Mouse (Mus musculus) gastrocnemius, adult 8-10 months (tissue): ENCODE data around the gene Olfr279. TPM values are rescaled to one million over a fixed set of nuclear protein-coding genes. Genes with fewer than 3 reads are reported as not detected.

Source experiments
- DNase-seq, 2 experiments: peaks; one replicate each; pipeline ENCODE4 v3.0.0; 2022; ENCODE audit warnings: low spot score in 2 of 2
- total RNA-seq, 4 experiments: library from RNA; stranded (reverse); gene quantifications; 2 replicates each; pipeline ENCODE4 v1.2.4; 2022

The Olfr279 gene
- total RNA-seq, result not detected

- no peak for DNase-seq
Measured at GRCm38 (mm10) chr15:98492102-98492501, at the start of gene Olfr279. Gene Olfr279 (plus strand): TSS chr15:98492402.

GRCm38 (mm10) chr15:98444561-98444960 lies 47.6 kb upstream of the Olfr279 start:
- DNase-seq, result no peak

- DNase-seq, result no peak
Measured at GRCm38 (mm10) chr15:98448521-98448920, 43.7 kb upstream of the Olfr279 start.

- no peak for DNase-seq
Measured at GRCm38 (mm10) chr15:98452288-98452687, 39.9 kb upstream of the Olfr279 start, which contains the start of gene Olfr281. Gene Olfr281 (plus strand): TSS chr15:98452588.

- DNase-seq, result no peak
Measured at GRCm38 (mm10) chr15:98469596-98469995, 22.6 kb upstream of the Olfr279 start, which contains the start of gene OR5BS1P. Gene OR5BS1P (plus strand): TSS chr15:98469896.

GRCm38 (mm10) chr15:98471539-98471938 lies 20.7 kb upstream of the Olfr279 start:
- no peak for DNase-seq

GRCm38 (mm10) chr15:98474958-98475357 lies 17.2 kb upstream of the Olfr279 start:
- no peak for DNase-seq

- no peak for DNase-seq
Measured at GRCm38 (mm10) chr15:98475382-98475781, 16.8 kb upstream of the Olfr279 start.

- DNase-seq, result no peak
Measured at GRCm38 (mm10) chr15:98476281-98476680, 15.9 kb upstream of the Olfr279 start.

- no peak for DNase-seq
Measured at GRCm38 (mm10) chr15:98479568-98480102, 12.6 kb upstream of the Olfr279 start.

GRCm38 (mm10) chr15:98482701-98483100 lies 9.5 kb upstream of the Olfr279 start, which contains the start of gene Lalba:
Gene Lalba (minus strand): TSS chr15:98482721.
- DNase-seq, result no peak

- DNase-seq, result no peak
Measured at GRCm38 (mm10) chr15:98483907-98484886, 8.0 kb upstream of the Olfr279 start.

GRCm38 (mm10) chr15:98486433-98487021 lies 5.7 kb upstream of the Olfr279 start:
- DNase-seq, result no peak

GRCm38 (mm10) chr15:98491332-98491731 lies 870 bp upstream of the Olfr279 start:
- no peak for DNase-seq

GRCm38 (mm10) chr15:98497631-98498030 lies 5.4 kb downstream of the Olfr279 start:
- DNase-seq, result no peak

GRCm38 (mm10) chr15:98503317-98503716 lies 11.1 kb downstream of the Olfr279 start:
- DNase-seq, result no peak

- DNase-seq, result peak; percentile 24 to 38
Measured at GRCm38 (mm10) chr15:98504514-98504913, 12.3 kb downstream of the Olfr279 start.

GRCm38 (mm10) chr15:98506253-98506957 lies 14.2 kb downstream of the Olfr279 start:
- no peak for DNase-seq

- no peak for DNase-seq
Measured at GRCm38 (mm10) chr15:98507321-98507720, 15.1 kb downstream of the Olfr279 start.

- DNase-seq, result no peak
Measured at GRCm38 (mm10) chr15:98509387-98509786, 17.2 kb downstream of the Olfr279 start.
